Mouse (Mus musculus) liver, postnatal 0 days (tissue): ENCODE measurements around the gene Snn.

Experiments
- CTCF ChIP-seq: sonication (generic); IDR thresholded peaks from 2 replicates; pipeline ENCODE4 v1.5.1; 2016; ENCODE audit warnings: antibody characterized with exemption, low read depth
- EP300 ChIP-seq: IDR thresholded peaks from 2 replicates; pipeline ENCODE4 v1.6.1; 2016; ENCODE audit warnings: antibody characterized with exemption, low read depth, mild to moderate bottlenecking

GRCm38 (mm10) chr16:11016353-11016752 lies 44.4 kb upstream of the Snn start:
- no peak for TF ChIP-seq CTCF
- no peak for TF ChIP-seq EP300
